In the genomic region with DNA sequence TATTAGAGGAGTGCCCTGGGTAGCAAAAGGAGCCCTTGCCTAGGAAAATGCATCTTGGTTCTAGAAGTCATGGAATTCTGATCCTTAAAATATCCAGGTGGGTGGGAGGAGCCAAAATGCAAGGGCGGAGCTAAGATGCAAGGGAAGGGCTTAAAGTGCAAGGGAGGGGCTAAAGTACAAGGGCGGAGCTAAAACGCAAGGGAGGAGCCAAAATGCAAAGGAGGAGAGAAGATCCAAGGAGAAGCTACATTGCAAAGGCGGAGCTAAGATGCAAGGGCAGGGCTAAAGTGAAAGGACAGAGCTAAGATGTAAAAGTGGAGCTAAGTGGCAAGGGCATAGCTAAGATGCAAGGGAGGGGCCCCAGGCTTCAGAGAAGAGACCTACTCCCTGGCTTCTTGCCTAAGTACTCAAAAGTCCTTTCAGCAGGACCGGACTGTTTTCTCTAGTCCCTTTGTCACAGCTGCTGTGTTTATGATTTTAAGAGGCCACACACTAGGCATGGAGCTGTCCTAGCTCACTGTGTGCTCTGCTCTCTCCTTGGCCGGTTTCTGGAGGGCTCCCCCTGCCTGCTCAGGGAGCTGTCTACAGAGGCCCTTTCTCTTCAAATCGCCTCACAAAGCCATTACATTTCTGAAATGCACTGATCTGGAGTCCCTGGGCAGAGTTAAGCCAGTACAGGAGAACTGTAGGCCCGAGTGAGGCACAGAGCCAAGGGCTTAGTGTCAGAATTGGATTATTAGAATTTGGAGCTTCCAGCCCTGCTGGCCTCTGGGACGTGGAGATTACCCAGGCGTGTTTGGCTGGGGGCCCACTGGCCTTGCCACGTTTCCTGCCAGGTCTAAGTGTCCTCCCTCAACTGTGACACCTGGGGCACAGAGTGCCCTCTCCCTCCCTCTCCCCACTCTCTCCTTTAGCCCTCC, we compare ENCODE assay signal across 10 mouse cellular contexts. TPM values are rescaled to one million over a fixed set of nuclear protein-coding genes. Genes with fewer than 3 reads are reported as not detected.
DNase-seq lines count a peak whose midpoint lies in the region; ATAC-seq lines count a peak whose summit lies in the region.
"Had no signal": no experiment of that assay in that cellular context is flagged by ENCODE, and none has a peak within 500 bp of the region (broad histone marks: within the 10 kb centered on the region; RNA-seq: fewer than 3 reads in every experiment).

No protein-coding gene starts in this region.

- peak; percentile 66 for ATAC-seq in midbrain, embryonic 16.5 days

- no peak overlapping the region for H3K9ac ChIP-seq in midbrain, embryonic 16.5 days (ENCODE audit: low read depth, low read length)
- H3K9ac ChIP-seq: embryonic facial prominence, embryonic 12.5 days; neural tube, embryonic 12.5 days had no signal

- no peaks in the 10 kb centered on the region for H3K9me3 ChIP-seq in midbrain, embryonic 16.5 days (replicated peaks; ENCODE audit: control insufficient read depth, low read length, poor library complexity, severe bottlenecking)
- H3K9me3 ChIP-seq: embryonic facial prominence, embryonic 12.5 days; neural tube, embryonic 12.5 days had no signal

- H3K4me3 ChIP-seq in midbrain, embryonic 16.5 days (ENCODE audit: low read depth, low read length), result no peak overlapping the region
- H3K4me3 ChIP-seq: embryonic facial prominence, embryonic 12.5 days; neural tube, embryonic 12.5 days had no signal

- no peak overlapping the region for H3K4me2 ChIP-seq in midbrain, embryonic 16.5 days (ENCODE audit: low read length)
- H3K4me2 ChIP-seq: embryonic facial prominence, embryonic 12.5 days; neural tube, embryonic 12.5 days had no signal

- DNase-seq in ovary, postnatal 36 days (ENCODE audit: low spot score), result peak; percentile 39
- no peak for DNase-seq in ovary, adult 18-20 months (ENCODE audit: low spot score)
- peak; percentile 76 for DNase-seq in cerebellum, adult 9-11 months
- peak; percentile 73 for DNase-seq in kidney, adult 18-20 months
- DNase-seq in right cerebral cortex, postnatal 25 days, result no peak
- DNase-seq in right cerebral cortex, postnatal 10 days (ENCODE audit: low spot score in 2 of 2), result no peak
- DNase-seq in c-Kit-positive CD71-positive TER-119-positive erythroid progenitor cells, embryonic 14.5 days (ENCODE audit: low spot score), result no peak

- 33% methylated on average over 11 of the region's 11 CpGs for WGBS in midbrain, embryonic 16.5 days

- no peaks in the 10 kb centered on the region for H3K36me3 ChIP-seq in midbrain, embryonic 16.5 days (ENCODE audit: control insufficient read depth, insufficient read depth, low read length)
- H3K36me3 ChIP-seq: embryonic facial prominence, embryonic 12.5 days had no signal

- H3K27ac ChIP-seq in midbrain, embryonic 16.5 days (ENCODE audit: low read length), result no peak overlapping the region
- H3K27ac ChIP-seq: embryonic facial prominence, embryonic 12.5 days; neural tube, embryonic 12.5 days had no signal

- H3K4me1 ChIP-seq in midbrain, embryonic 16.5 days (ENCODE audit: control insufficient read depth, insufficient read depth, low read length), result no peaks in the 10 kb centered on the region

- no peaks in the 10 kb centered on the region for H3K27me3 ChIP-seq in midbrain, embryonic 16.5 days (ENCODE audit: control insufficient read depth, insufficient read depth, low read depth, low read length)
- H3K27me3 ChIP-seq: embryonic facial prominence, embryonic 12.5 days; neural tube, embryonic 12.5 days had no signal

RNA-seq across cellular contexts. Expression of a gene that starts 8.2 kb away (rescaled TPM):
- 22.9 and 25.4 TPM in 2 replicates for polyA plus RNA-seq in midbrain, embryonic 16.5 days (2015; fragmentation: Nextera tagmentation; extraction: Ambion mirVana)

RNA-seq across cellular contexts. Expression of a gene that starts 28.0 kb away (rescaled TPM):
- polyA plus RNA-seq in midbrain, embryonic 16.5 days (2015; fragmentation: Nextera tagmentation; extraction: Ambion mirVana), result 5.2 and 5.3 TPM in 2 replicates

RNA-seq across cellular contexts. Expression of a gene that starts 31.4 kb away (rescaled TPM):
- polyA plus RNA-seq in midbrain, embryonic 16.5 days (2015; fragmentation: Nextera tagmentation; extraction: Ambion mirVana), result 27.7 and 30.5 TPM in 2 replicates

RNA-seq across cellular contexts. Expression of a gene that starts 47.0 kb away (rescaled TPM):
- 14.2 and 15.8 TPM in 2 replicates for polyA plus RNA-seq in midbrain, embryonic 16.5 days (2015; fragmentation: Nextera tagmentation; extraction: Ambion mirVana)

Comparison
In these comparisons a context has a peak if more than half of its experiments do, and no peak if none do; other contexts are left out.
1. DNase-seq: peak in ovary, postnatal 36 days (single experiment), cerebellum, adult 9-11 months (single experiment) and kidney, adult 18-20 months (single experiment); none in ovary, adult 18-20 months (single experiment), right cerebral cortex, postnatal 25 days (single experiment), right cerebral cortex, postnatal 10 days (0 of 2) and c-Kit-positive CD71-positive TER-119-positive erythroid progenitor cells, embryonic 14.5 days (single experiment).